In genomic region chr11:69580572-69581146, GRCm38 (mm10) we compare ENCODE assay signal across 7 mouse cellular contexts. TPM values are rescaled to one million over a fixed set of nuclear protein-coding genes. Genes with fewer than 3 reads are reported as not detected.
A peak's percentile ranks its signal among the peaks of the same experiment; 100 is the strongest.
DNase-seq lines count a peak whose midpoint lies in the region; ATAC-seq lines count a peak whose summit lies in the region.

No protein-coding gene starts in this region.

- H3K4me2 ChIP-seq in forebrain, embryonic 13.5 days = peak overlapping the region; percentile 91
- peak overlapping the region; percentile 85 for H3K4me2 ChIP-seq in liver, embryonic 11.5 days
- peak overlapping the region; percentile 60 for H3K4me2 ChIP-seq in stomach, embryonic 15.5 days

- ATAC-seq in megakaryocyte, adult 5-6 weeks (ENCODE audit: poor library complexity, severe bottlenecking) = no peak
- peak; percentile 9; the same call in 1 of the 2 replicates for ATAC-seq in forebrain, embryonic 13.5 days
- ATAC-seq in liver, embryonic 11.5 days (replicated peaks; ENCODE audit: low FRiP score) = no peak
- no peak for ATAC-seq in stomach, embryonic 15.5 days (ENCODE audit: insufficient read depth, low FRiP score, low read depth)

- peaks cover 68% of the 10 kb centered on the region for H3K4me1 ChIP-seq in megakaryocyte, embryonic 14.5 days
- H3K4me1 ChIP-seq in forebrain, embryonic 13.5 days = peaks cover 51% of the 10 kb centered on the region
- peaks cover 53% of the 10 kb centered on the region for H3K4me1 ChIP-seq in liver, embryonic 11.5 days (replicated peaks; ENCODE audit: control insufficient read depth, insufficient read depth, low read length)
- peaks cover 33% of the 10 kb centered on the region for H3K4me1 ChIP-seq in stomach, embryonic 15.5 days

- peaks cover 43% of the 10 kb centered on the region for H3K36me3 ChIP-seq in megakaryocyte, embryonic 14.5 days (replicated peaks; ENCODE audit: low read length)
- H3K36me3 ChIP-seq in forebrain, embryonic 13.5 days (ENCODE audit: poor library complexity, severe bottlenecking) = peaks cover 13% of the 10 kb centered on the region
- no peaks in the 10 kb centered on the region for H3K36me3 ChIP-seq in liver, embryonic 11.5 days (ENCODE audit: control insufficient read depth, insufficient read depth, low read length)
- H3K36me3 ChIP-seq in stomach, embryonic 15.5 days = no peaks in the 10 kb centered on the region; the same call in 1 of the 2 replicates

- peak overlapping the region; percentile 88 for H3K9ac ChIP-seq in forebrain, embryonic 13.5 days
- H3K9ac ChIP-seq in liver, embryonic 11.5 days (ENCODE audit: low read depth, low read length) = peak overlapping the region; percentile 92
- peak overlapping the region; percentile 73 for H3K9ac ChIP-seq in stomach, embryonic 15.5 days

- H3K4me3 ChIP-seq in megakaryocyte, embryonic 14.5 days (replicated peaks) = peak overlapping the region; percentile 100
- H3K4me3 ChIP-seq in forebrain, embryonic 13.5 days = peak overlapping the region; percentile 67
- H3K4me3 ChIP-seq in liver, embryonic 11.5 days (ENCODE audit: low read depth, low read length) = peak overlapping the region; percentile 71
- peak overlapping the region; percentile 80 for H3K4me3 ChIP-seq in stomach, embryonic 15.5 days (replicated peaks)

- H3K27ac ChIP-seq in forebrain, embryonic 13.5 days = peak overlapping the region; percentile 97
- peak overlapping the region; percentile 95 for H3K27ac ChIP-seq in liver, embryonic 11.5 days (ENCODE audit: low read depth, low read length)
- H3K27ac ChIP-seq in stomach, embryonic 15.5 days = peak overlapping the region; percentile 97

- no peaks in the 10 kb centered on the region for H3K9me3 ChIP-seq in megakaryocyte, embryonic 14.5 days
- H3K9me3 ChIP-seq in forebrain, embryonic 13.5 days (replicated peaks) = no peaks in the 10 kb centered on the region
- H3K9me3 ChIP-seq in liver, embryonic 11.5 days (ENCODE audit: control insufficient read depth, low read length) = no peaks in the 10 kb centered on the region
- H3K9me3 ChIP-seq in stomach, embryonic 15.5 days = no peaks in the 10 kb centered on the region

- no peak for DNase-seq in liver, embryonic 11.5 days (ENCODE audit: low spot score)
- DNase-seq in ovary, postnatal 10 days (ENCODE audit: low spot score) = no peak
- DNase-seq in urinary bladder, postnatal 14 days (ENCODE audit: low spot score) = no peak

- no peaks in the 10 kb centered on the region for H3K27me3 ChIP-seq in megakaryocyte, embryonic 14.5 days (replicated peaks)
- H3K27me3 ChIP-seq in forebrain, embryonic 13.5 days = no peaks in the 10 kb centered on the region
- H3K27me3 ChIP-seq in liver, embryonic 11.5 days (replicated peaks; ENCODE audit: control insufficient read depth, insufficient read depth, low read length) = no peaks in the 10 kb centered on the region
- H3K27me3 ChIP-seq in stomach, embryonic 15.5 days (replicated peaks) = no peaks in the 10 kb centered on the region

- under 1% methylated on average over 25 of the region's 25 CpGs for WGBS in forebrain, embryonic 13.5 days
- WGBS in liver, embryonic 11.5 days = under 1% methylated on average over 25 of the region's 25 CpGs
- under 1% methylated on average over 25 of the region's 25 CpGs for WGBS in stomach, embryonic 15.5 days

RNA-seq across cellular contexts. Expression of gene Trp53, which starts 0.5 kb away (rescaled TPM):
- 53.2 and 68.6 TPM in 2 replicates for polyA plus RNA-seq in megakaryocyte, embryonic 14.5 days (2012; ENCODE audit: insufficient read depth, low replicate concordance)
- total RNA-seq in megakaryocyte, adult 5-6 weeks (2015) = 59.2 and 64.7 TPM in 2 replicates
- 21.8 and 28.3 TPM in 2 replicates for total RNA-seq in megakaryocyte, adult 5-6 weeks (2017)
- polyA plus RNA-seq in forebrain, embryonic 13.5 days (2015; fragmentation: Nextera tagmentation; extraction: Ambion mirVana) = 119 and 129 TPM in 2 replicates
- 196 and 198 TPM in 2 replicates for polyA plus RNA-seq in liver, embryonic 11.5 days (2014; fragmentation: Nextera tagmentation; extraction: Ambion mirVana)
- 122 and 130 TPM in 2 replicates for polyA plus RNA-seq in stomach, embryonic 15.5 days (2015; fragmentation: Nextera tagmentation; extraction: Ambion mirVana)

RNA-seq across cellular contexts. Expression of gene Wrap53, which starts 0.6 kb away (rescaled TPM):
- 19.7 and 50.2 TPM in 2 replicates for polyA plus RNA-seq in megakaryocyte, embryonic 14.5 days (2012; ENCODE audit: insufficient read depth, low replicate concordance)
- 11.8 and 12.2 TPM in 2 replicates for total RNA-seq in megakaryocyte, adult 5-6 weeks (2015)
- total RNA-seq in megakaryocyte, adult 5-6 weeks (2017) = 5.3 and 5.9 TPM in 2 replicates
- polyA plus RNA-seq in forebrain, embryonic 13.5 days (2015; fragmentation: Nextera tagmentation; extraction: Ambion mirVana) = 32.0 and 35.1 TPM in 2 replicates
- 33.7 and 39.3 TPM in 2 replicates for polyA plus RNA-seq in liver, embryonic 11.5 days (2014; fragmentation: Nextera tagmentation; extraction: Ambion mirVana)
- polyA plus RNA-seq in stomach, embryonic 15.5 days (2015; fragmentation: Nextera tagmentation; extraction: Ambion mirVana) = 21.6 and 24.5 TPM in 2 replicates

RNA-seq across cellular contexts. Expression of gene Efnb3, which starts 20.7 kb away (rescaled TPM):
- 0.51 and 2.1 TPM in 2 replicates for polyA plus RNA-seq in megakaryocyte, embryonic 14.5 days (2012; ENCODE audit: insufficient read depth, low replicate concordance)
- 0.11 TPM in 1 of 2 replicates, not detected in the other for total RNA-seq in megakaryocyte, adult 5-6 weeks (2015)
- total RNA-seq in megakaryocyte, adult 5-6 weeks (2017) = 0.45 TPM in 1 of 2 replicates, not detected in the other
- 63.1 and 72.0 TPM in 2 replicates for polyA plus RNA-seq in forebrain, embryonic 13.5 days (2015; fragmentation: Nextera tagmentation; extraction: Ambion mirVana)
- 1.8 and 2.4 TPM in 2 replicates for polyA plus RNA-seq in liver, embryonic 11.5 days (2014; fragmentation: Nextera tagmentation; extraction: Ambion mirVana)
- 10.4 and 12.6 TPM in 2 replicates for polyA plus RNA-seq in stomach, embryonic 15.5 days (2015; fragmentation: Nextera tagmentation; extraction: Ambion mirVana)

RNA-seq across cellular contexts. Expression of gene Atp1b2, which starts 25.1 kb away (rescaled TPM):
- polyA plus RNA-seq in megakaryocyte, embryonic 14.5 days (2012; ENCODE audit: insufficient read depth, low replicate concordance) = 2.8 and 4.2 TPM in 2 replicates
- total RNA-seq in megakaryocyte, adult 5-6 weeks (2015) = 0.91 and 2.2 TPM in 2 replicates
- total RNA-seq in megakaryocyte, adult 5-6 weeks (2017) = 0.26 and 0.45 TPM in 2 replicates
- 12.7 and 14.0 TPM in 2 replicates for polyA plus RNA-seq in forebrain, embryonic 13.5 days (2015; fragmentation: Nextera tagmentation; extraction: Ambion mirVana)
- polyA plus RNA-seq in liver, embryonic 11.5 days (2014; fragmentation: Nextera tagmentation; extraction: Ambion mirVana) = 76.2 and 79.5 TPM in 2 replicates
- 7.5 and 7.7 TPM in 2 replicates for polyA plus RNA-seq in stomach, embryonic 15.5 days (2015; fragmentation: Nextera tagmentation; extraction: Ambion mirVana)

RNA-seq across cellular contexts. Expression of gene Dnah2, which starts 31.7 kb away (rescaled TPM):
- polyA plus RNA-seq in megakaryocyte, embryonic 14.5 days (2012; ENCODE audit: insufficient read depth, low replicate concordance) = 0.95 TPM in 1 of 2 replicates, not detected in the other
- total RNA-seq in megakaryocyte, adult 5-6 weeks (2015) = 0.54 and 1.8 TPM in 2 replicates
- total RNA-seq in megakaryocyte, adult 5-6 weeks (2017) = 2.1 and 8.0 TPM in 2 replicates
- 1.7 and 2.0 TPM in 2 replicates for polyA plus RNA-seq in forebrain, embryonic 13.5 days (2015; fragmentation: Nextera tagmentation; extraction: Ambion mirVana)
- polyA plus RNA-seq in liver, embryonic 11.5 days (2014; fragmentation: Nextera tagmentation; extraction: Ambion mirVana) = 0.14 and 0.52 TPM in 2 replicates
- 0.81 and 1.1 TPM in 2 replicates for polyA plus RNA-seq in stomach, embryonic 15.5 days (2015; fragmentation: Nextera tagmentation; extraction: Ambion mirVana)
